Mouse (Mus musculus) layer of hippocampus, postnatal 14 days (tissue): Measurements from ENCODE around the gene Vsig2. TPM values are rescaled to one million over a fixed set of nuclear protein-coding genes. Genes with fewer than 3 reads are reported as not detected.
A peak's percentile ranks its signal among the peaks of the same experiment; 100 is the strongest.

Source experiments
- DNase-seq, 2 experiments: peaks; one replicate each; pipeline ENCODE4 v3.0.0; 2021 to 2022; ENCODE audit warnings: low spot score in 2 of 2, mixed read lengths in 1 of 2
- total RNA-seq, 2 experiments: library from RNA; stranded (reverse); gene quantifications; 2 replicates each; pipeline ENCODE4 v1.2.3; 2021

Vsig2 gene
- total RNA-seq, 2 experiments from 2014 or later = 3.5 to 6.2 TPM

GRCm38 (mm10) chr9:37560617-37561016 lies 21.6 kb downstream of the Vsig2 start:
- DNase-seq = no peak

GRCm38 (mm10) chr9:37563805-37564204 lies 24.8 kb downstream of the Vsig2 start:
- no peak for DNase-seq

GRCm38 (mm10) chr9:37567019-37567418 lies 28.0 kb downstream of the Vsig2 start:
- no peak for DNase-seq

GRCm38 (mm10) chr9:37567454-37567853 lies 28.4 kb downstream of the Vsig2 start:
- DNase-seq = no peak

- peak in 1 of 2 experiments; percentile 55 for DNase-seq
These were observed 29.0 kb downstream of the Vsig2 start for GRCm38 (mm10) chr9:37567892-37568604.

GRCm38 (mm10) chr9:37568605-37569214 lies 29.7 kb downstream of the Vsig2 start:
- DNase-seq = no peak

- no peak for DNase-seq
These were observed 30.3 kb downstream of the Vsig2 start for GRCm38 (mm10) chr9:37569231-37569835.

- DNase-seq = no peak
These were observed 33.3 kb downstream of the Vsig2 start for GRCm38 (mm10) chr9:37572204-37572876.

- peak; percentile 40 to 53 for DNase-seq
These were observed 37.4 kb downstream of the Vsig2 start for GRCm38 (mm10) chr9:37576436-37576930.

GRCm38 (mm10) chr9:37583594-37583993 lies 44.5 kb downstream of the Vsig2 start:
- no peak for DNase-seq

GRCm38 (mm10) chr9:37586718-37587117 lies 47.7 kb downstream of the Vsig2 start:
- no peak for DNase-seq

- no peak for DNase-seq
These were observed 51.3 kb downstream of the Vsig2 start for GRCm38 (mm10) chr9:37590381-37590780.

- DNase-seq = no peak
These were observed 53.0 kb downstream of the Vsig2 start for GRCm38 (mm10) chr9:37592025-37592424.

GRCm38 (mm10) chr9:37592633-37593032 lies 53.6 kb downstream of the Vsig2 start:
- DNase-seq = no peak

GRCm38 (mm10) chr9:37593690-37594089 lies 54.6 kb downstream of the Vsig2 start:
- DNase-seq = no peak

Other genes starting within 250 kb of the Vsig2 start
- 1 to 10 TPM; 2.2 to 2.7 TPM for gene Ccdc15, start 190.8 kb upstream of the Vsig2 start, total RNA-seq
- 10 to 100 TPM; 77.2 to 81.9 TPM for gene Hepacam, start 171.9 kb upstream of the Vsig2 start, total RNA-seq
- gene Robo4, start 137.4 kb upstream of the Vsig2 start, total RNA-seq = 1 to 10 TPM; 7.6 to 9.9 TPM
- 10 to 100 TPM; 19.0 to 22.3 TPM for gene Robo3, start 106.0 kb upstream of the Vsig2 start, total RNA-seq
- gene Msantd2, start 49.9 kb upstream of the Vsig2 start, total RNA-seq = 10 to 100 TPM; 22.3 to 22.7 TPM
- gene Esam, start 11.2 kb upstream of the Vsig2 start, total RNA-seq = 10 to 100 TPM; 26.9 to 27.8 TPM
- gene Nrgn, start 13.6 kb downstream of the Vsig2 start, total RNA-seq = 1,000 to 10,000 TPM; 1,609 to 1,636 TPM
- 10 to 100 TPM; 12.1 to 14.0 TPM for gene Siae, start 16.4 kb downstream of the Vsig2 start, total RNA-seq
- gene Spa17, start 74.5 kb downstream of the Vsig2 start, total RNA-seq = 1 to 10 TPM; 1.5 to 4.3 TPM
- 10 to 100 TPM; 50.8 to 50.9 TPM for gene Tbrg1, start 118.1 kb downstream of the Vsig2 start, total RNA-seq
- not detected for gene Panx3, start 130.0 kb downstream of the Vsig2 start, total RNA-seq
- not detected for gene Olfr160, start 177.0 kb downstream of the Vsig2 start, total RNA-seq
- gene Olfr874, start 205.9 kb downstream of the Vsig2 start, total RNA-seq = not detected
- gene Olfr875, start 232.6 kb downstream of the Vsig2 start, total RNA-seq = not detected